Mouse (Mus musculus): ENCODE measurements around the gene Mmp28.

GRCm38 (mm10) chr11:83440081-83441064 lies 22.5 kb downstream of the Mmp28 start:
- no peak for TF ChIP-seq POLR2A (IDR thresholded peaks at IDR 0.05; ENCODE audit: insufficient read depth, low read depth, low read length)
- peak; percentile 73 for TF ChIP-seq CTCF (IDR thresholded peaks at IDR 0.05)
